Mouse (Mus musculus) stomach, postnatal 0 days (tissue): ENCODE data around the gene Dad1.

Experiments
- CTCF ChIP-seq: IDR thresholded peaks from 2 replicates; pipeline ENCODE4 v1.5.1; 2016; ENCODE audit warnings: antibody characterized with exemption, low read depth, mild to moderate bottlenecking, moderate library complexity
- EP300 ChIP-seq: optimal IDR thresholded peaks from 2 replicates; pipeline ENCODE3; 2016; ENCODE audit warnings: antibody characterized with exemption

DNA sequence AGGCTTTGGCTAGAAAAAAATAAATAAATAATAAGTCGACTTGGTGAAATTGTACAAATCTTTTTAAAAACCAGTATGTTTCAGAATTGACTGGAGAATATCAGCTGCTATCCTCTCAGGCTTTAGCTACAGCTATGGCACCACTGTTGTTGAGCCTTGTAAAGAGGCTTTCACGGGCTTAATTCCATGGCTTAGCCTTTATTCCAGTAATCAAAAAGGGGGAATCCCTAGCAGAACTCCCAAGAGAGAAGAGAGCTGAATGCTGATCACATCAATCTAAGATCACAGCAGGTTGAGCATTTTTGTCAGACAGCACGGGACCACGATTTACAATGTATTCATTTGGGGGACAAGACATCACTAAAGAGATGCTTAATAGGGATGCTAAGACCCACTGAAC, 49.1 kb downstream of the Dad1 start:
- TF ChIP-seq CTCF (no peak), EP300 (no peak)
